ENCODE assay signal across 7 mouse cellular contexts in the genomic region with DNA sequence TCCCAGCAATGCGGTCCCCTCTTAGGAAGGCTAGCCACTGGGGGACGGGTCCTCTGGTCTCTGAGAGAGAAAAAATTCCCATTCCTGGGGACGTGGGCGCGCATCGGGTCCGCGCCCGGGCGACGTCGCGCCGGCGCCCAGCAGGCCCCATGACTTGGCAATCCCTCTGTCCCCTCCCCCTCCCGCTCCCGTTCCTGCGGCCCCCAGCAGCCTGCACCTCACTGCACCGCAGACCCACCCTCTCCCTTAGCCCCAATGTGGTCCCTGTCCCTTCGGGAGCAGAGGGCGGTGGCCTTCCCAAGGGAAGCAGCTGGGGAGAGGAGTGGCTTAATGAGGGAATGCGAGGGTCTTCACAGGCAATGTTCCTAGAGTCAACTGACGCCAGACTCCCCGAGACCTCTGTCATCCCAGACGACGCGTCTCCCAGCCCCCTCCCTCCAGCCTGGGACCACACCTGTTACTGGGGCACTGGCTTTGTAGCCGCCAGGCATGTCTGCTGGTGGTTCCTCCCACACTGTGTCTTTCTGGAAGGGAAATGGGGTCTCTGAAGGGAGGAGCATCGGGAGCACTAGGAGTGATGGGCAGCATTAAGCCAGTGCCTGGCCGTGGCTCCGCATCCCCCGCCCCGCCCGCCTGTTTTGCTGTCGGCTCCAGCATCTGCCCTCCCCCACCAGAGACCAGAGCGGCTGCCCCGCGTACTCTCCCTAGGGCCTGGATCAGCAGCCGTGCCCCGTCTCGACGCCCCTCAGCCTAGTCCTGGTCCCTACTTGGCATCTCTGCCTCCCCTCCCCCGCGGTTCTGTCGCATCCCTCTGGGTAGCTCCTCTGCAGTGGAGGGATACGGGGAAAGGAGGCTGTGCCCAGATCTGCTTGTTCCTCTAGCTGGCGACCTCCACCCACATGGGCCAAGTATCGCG. TPM values are rescaled to one million over a fixed set of nuclear protein-coding genes. Genes with fewer than 3 reads are reported as not detected.
DNase-seq lines count a peak whose midpoint lies in the region; ATAC-seq and TF ChIP-seq lines count a peak whose summit lies in the region.

No protein-coding gene starts in this region.

- no peak for TF ChIP-seq POLR2A in limb, embryonic 14.5 days (IDR thresholded peaks at IDR 0.05; ENCODE audit: borderline replicate concordance, extremely low read depth, insufficient read depth, insufficient read length)

- peak; percentile 64 for ATAC-seq in forebrain, embryonic 11.5 days (replicated peaks; ENCODE audit: low FRiP score)
- ATAC-seq in hindbrain, embryonic 15.5 days (ENCODE audit: low FRiP score, low read depth) = peak; percentile 61
- peak; percentile 53 for ATAC-seq in limb, embryonic 14.5 days (ENCODE audit: low FRiP score, low read depth)

- peak overlapping the region; percentile 59 for H3K4me3 ChIP-seq in forebrain, embryonic 11.5 days (ENCODE audit: low read depth, low read length)
- peak overlapping the region; percentile 97 for H3K4me3 ChIP-seq in hindbrain, embryonic 15.5 days
- H3K4me3 ChIP-seq in limb, embryonic 14.5 days (replicated peaks; ENCODE audit: low read length) = peak overlapping the region; percentile 54

- H3K4me1 ChIP-seq in forebrain, embryonic 11.5 days (replicated peaks; ENCODE audit: control insufficient read depth, insufficient read depth, low read length) = 0 out of 2 replicates have a peak, but pooled peaks cover 3% of the 10 kb centered on the region
- H3K4me1 ChIP-seq in hindbrain, embryonic 15.5 days (replicated peaks) = peaks cover 48% of the 10 kb centered on the region
- H3K4me1 ChIP-seq in limb, embryonic 14.5 days (ENCODE audit: control insufficient read depth, insufficient read depth, low read length) = no peaks in the 10 kb centered on the region

- no peaks in the 10 kb centered on the region; the same call in 1 of the 2 replicates for H3K27me3 ChIP-seq in forebrain, embryonic 11.5 days (ENCODE audit: control insufficient read depth, insufficient read depth, low read length)
- H3K27me3 ChIP-seq in hindbrain, embryonic 15.5 days = no peaks in the 10 kb centered on the region; the same call in 1 of the 2 replicates
- peaks cover 38% of the 10 kb centered on the region for H3K27me3 ChIP-seq in limb, embryonic 14.5 days (ENCODE audit: control insufficient read depth, insufficient read depth, low read length)

- H3K36me3 ChIP-seq in forebrain, embryonic 11.5 days (ENCODE audit: control insufficient read depth, insufficient read depth, low read length) = no peaks in the 10 kb centered on the region; the same call in 1 of the 2 replicates
- H3K36me3 ChIP-seq in hindbrain, embryonic 15.5 days = no peaks in the 10 kb centered on the region
- no peaks in the 10 kb centered on the region for H3K36me3 ChIP-seq in limb, embryonic 14.5 days (ENCODE audit: control insufficient read depth, insufficient read depth, low read length)

- H3K27ac ChIP-seq in forebrain, embryonic 11.5 days (ENCODE audit: low read depth, low read length) = peak overlapping the region; percentile 28; the same call in 1 of the 2 replicates
- H3K27ac ChIP-seq in hindbrain, embryonic 15.5 days (replicated peaks) = peak overlapping the region; percentile 96
- H3K27ac ChIP-seq in limb, embryonic 14.5 days (replicated peaks; ENCODE audit: low read depth, low read length) = no peak overlapping the region

- peak; percentile 33 for DNase-seq in ZHBTc4 (ENCODE audit: low read depth, low spot score)
- peak; percentile 84 for DNase-seq in brain, adult 2 months (ENCODE audit: low read depth, low spot score)
- DNase-seq in forebrain, embryonic 11.5 days (ENCODE audit: low spot score) = peak; percentile 78
- DNase-seq in limb, embryonic 14.5 days (ENCODE audit: low spot score) = no peak
- DNase-seq in right cerebral cortex, adult 2 months (ENCODE audit: low spot score in 2 of 2) = peak; percentile 63 to 69
- DNase-seq in natural killer cell, adult 2 months (ENCODE audit: low spot score in 2 of 2) = no peak

- H3K9me3 ChIP-seq in forebrain, embryonic 11.5 days (ENCODE audit: control insufficient read depth, low read length) = no peaks in the 10 kb centered on the region
- H3K9me3 ChIP-seq in hindbrain, embryonic 15.5 days = no peaks in the 10 kb centered on the region
- no peaks in the 10 kb centered on the region for H3K9me3 ChIP-seq in limb, embryonic 14.5 days (ENCODE audit: control insufficient read depth, low read length)

- peak overlapping the region; percentile 92 for H3K4me2 ChIP-seq in forebrain, embryonic 11.5 days (ENCODE audit: low read depth, low read length, severe bottlenecking)
- H3K4me2 ChIP-seq in hindbrain, embryonic 15.5 days = peak overlapping the region; percentile 95
- peak overlapping the region; percentile 99 for H3K4me2 ChIP-seq in limb, embryonic 14.5 days (replicated peaks; ENCODE audit: low read depth, low read length, severe bottlenecking)

- under 1% methylated on average over 48 of the region's 49 CpGs for WGBS in forebrain, embryonic 11.5 days
- WGBS in hindbrain, embryonic 15.5 days = under 1% methylated on average over 48 of the region's 49 CpGs
- WGBS in limb, embryonic 14.5 days = under 1% methylated on average over 44 of the region's 49 CpGs

- H3K9ac ChIP-seq in forebrain, embryonic 11.5 days (ENCODE audit: low read length) = peak overlapping the region; percentile 75
- H3K9ac ChIP-seq in hindbrain, embryonic 15.5 days = peak overlapping the region; percentile 93
- peak overlapping the region; percentile 52 for H3K9ac ChIP-seq in limb, embryonic 14.5 days (ENCODE audit: low read depth, low read length, severe bottlenecking)

RNA-seq across cellular contexts. Expression of a gene that starts 0.9 kb away (rescaled TPM):
- polyA plus RNA-seq in forebrain, embryonic 11.5 days (2014; fragmentation: Nextera tagmentation; extraction: Ambion mirVana) = 79.7 and 86.0 TPM in 2 replicates
- 456 and 490 TPM in 2 replicates for polyA plus RNA-seq in hindbrain, embryonic 15.5 days (2015; fragmentation: Nextera tagmentation; extraction: Ambion mirVana)
- 8.1 and 10.4 TPM in 2 replicates for polyA plus RNA-seq in limb, embryonic 14.5 days (2012; rRNA removed)
- 16.4 and 17.5 TPM in 2 replicates for polyA plus RNA-seq in limb, embryonic 14.5 days (2014; fragmentation: Nextera tagmentation; extraction: Ambion mirVana)

RNA-seq across cellular contexts. Expression of a gene that starts 34.2 kb away (rescaled TPM):
- polyA plus RNA-seq in forebrain, embryonic 11.5 days (2014; fragmentation: Nextera tagmentation; extraction: Ambion mirVana) = not detected in 2 replicates
- polyA plus RNA-seq in hindbrain, embryonic 15.5 days (2015; fragmentation: Nextera tagmentation; extraction: Ambion mirVana) = not detected in 2 replicates
- polyA plus RNA-seq in limb, embryonic 14.5 days (2012; rRNA removed) = not detected in 2 replicates
- polyA plus RNA-seq in limb, embryonic 14.5 days (2014; fragmentation: Nextera tagmentation; extraction: Ambion mirVana) = not detected in 2 replicates

RNA-seq across cellular contexts. Expression of a gene that starts 59.9 kb away (rescaled TPM):
- 0.29 and 0.64 TPM in 2 replicates for polyA plus RNA-seq in forebrain, embryonic 11.5 days (2014; fragmentation: Nextera tagmentation; extraction: Ambion mirVana)
- 0.23 and 0.28 TPM in 2 replicates for polyA plus RNA-seq in hindbrain, embryonic 15.5 days (2015; fragmentation: Nextera tagmentation; extraction: Ambion mirVana)
- polyA plus RNA-seq in limb, embryonic 14.5 days (2012; rRNA removed) = 2.9 and 4.2 TPM in 2 replicates
- polyA plus RNA-seq in limb, embryonic 14.5 days (2014; fragmentation: Nextera tagmentation; extraction: Ambion mirVana) = 6.9 and 9.0 TPM in 2 replicates

Comparison
In these comparisons a context has a peak if more than half of its experiments do, and no peak if none do; other contexts are left out.
1. DNase-seq: peak in ZHBTc4 (single experiment), brain, adult 2 months (single experiment), forebrain, embryonic 11.5 days (single experiment) and right cerebral cortex, adult 2 months (2 of 2); none in limb, embryonic 14.5 days (single experiment) and natural killer cell, adult 2 months (0 of 2).
2. Peak in every context shown above with its lines, with median percentiles within 50 percentile points of each other: ATAC-seq, H3K4me2 ChIP-seq, H3K4me3 ChIP-seq and H3K9ac ChIP-seq.